Mouse (Mus musculus) lung, postnatal 0 days (tissue): ENCODE data around the gene Galp. TPM values are rescaled to one million over a fixed set of nuclear protein-coding genes. Genes with fewer than 3 reads are reported as not detected.
"Not testable (repeated sequence)": the region's sequence is repeated elsewhere in the genome, so short reads cannot be mapped to it uniquely, and the experiment has no call there.

Experiments used
- ATAC-seq: fragments of 200-750 bp; cut with Nextera tagmentation; 2 replicates; pipeline ENCODE4 v1.8.0; 2017; ENCODE audit warnings: moderate library complexity
- DNase-seq: peaks from one replicate; pipeline ENCODE4 v3.0.0-alpha.2; 2016; ENCODE audit warnings: low spot score
- H3K27ac ChIP-seq: fragments of 300-500 bp; sonication (generic); 2 replicates; pipeline ENCODE4 v1.5.1; 2014; ENCODE audit warnings: antibody characterized with exemption, mild to moderate bottlenecking, low read length, mixed read lengths
- H3K27me3 ChIP-seq: fragments of 300-500 bp; sonication (generic); replicated peaks from 2 replicates; pipeline ENCODE4 v1.6.1; 2014; ENCODE audit warnings: low read length, mixed read lengths; ENCODE audit not compliant: insufficient read depth
- H3K36me3 ChIP-seq: fragments of 300-500 bp; sonication (generic); 2 replicates; pipeline ENCODE4 v1.6.1; 2014; ENCODE audit warnings: low read length, mixed read lengths; ENCODE audit not compliant: insufficient read depth
- H3K4me1 ChIP-seq: fragments of 300-500 bp; sonication (generic); 2 replicates; pipeline ENCODE4 v1.6.1; 2014; ENCODE audit warnings: antibody characterized with exemption, low read depth, low read length, mixed read lengths; ENCODE audit not compliant: insufficient read depth
- H3K4me2 ChIP-seq: fragments of 300-500 bp; sonication (generic); replicated peaks from 2 replicates; pipeline ENCODE4 v1.6.1; 2014; ENCODE audit warnings: low read depth, mild to moderate bottlenecking, low read length, moderate library complexity, mixed read lengths
- H3K4me3 ChIP-seq: fragments of 300-500 bp; sonication (generic); 2 replicates; pipeline ENCODE4 v1.5.1; 2014; ENCODE audit warnings: low read depth, low read length
- H3K9ac ChIP-seq: fragments of 300-500 bp; sonication (generic); replicated peaks from 2 replicates; pipeline ENCODE4 v1.6.1; 2014; ENCODE audit warnings: low read depth, mild to moderate bottlenecking
- H3K9me3 ChIP-seq: fragments of 300-500 bp; sonication (generic); 2 replicates; pipeline ENCODE4 v1.6.1; 2016; ENCODE audit warnings: low read length, mixed read lengths
- CTCF ChIP-seq: IDR thresholded peaks from 2 replicates; pipeline ENCODE4 v1.5.1; 2016; ENCODE audit warnings: antibody characterized with exemption, mild to moderate bottlenecking
- EP300 ChIP-seq: IDR thresholded peaks from 2 replicates; pipeline ENCODE4 v1.6.1; 2016; ENCODE audit warnings: antibody characterized with exemption, mild to moderate bottlenecking, control low read depth
- WGBS: fragments of 180-500 bp; shearing (Covaris S2); extraction: QIAGEN DNeasy Blood & Tissue Kit; methylation state at CpG from one replicate; pipeline ENCODE4 v1.1.7; 2014; 5-methylcytosine and 5-hydroxymethylcytosine counted together
- polyA plus RNA-seq: library from polyadenylated mRNA; unstranded; fragments of >200 nt; fragmentation: Nextera tagmentation; extraction: Ambion mirVana; gene quantifications from 2 replicates; pipeline ENCODE4 v1.2.1, GENCODE M21; 2015

Gene Galp
- polyA plus RNA-seq, 1 experiment from 2014 or later, result not detected

GRCm38 (mm10) chr7:6258232-6259220 lies 61.6 kb downstream of the Galp start:
- no peak for TF ChIP-seq CTCF
- Histone ChIP-seq H3K27ac (no peak overlapping the region), H3K9me3 (no peaks in the 10 kb centered on the region), H3K4me3 (no peak overlapping the region), H3K27me3 (no peaks in the 10 kb centered on the region), H3K36me3 (no peaks in the 10 kb centered on the region), H3K4me1 (no peaks in the 10 kb centered on the region), H3K4me2 (no peak overlapping the region), H3K9ac (no peak overlapping the region)
- ATAC-seq (no peak), DNase-seq (no peak)
- WGBS, result 42% methylated on average over 16 of the region's 16 CpGs

GRCm38 (mm10) chr7:6260004-6260403 lies 63.1 kb downstream of the Galp start:
- H3K27ac ChIP-seq, H3K4me3 ChIP-seq, H3K4me1 ChIP-seq, H3K36me3 ChIP-seq, H3K9me3 ChIP-seq, H3K4me2 ChIP-seq, H3K27me3 ChIP-seq, H3K9ac ChIP-seq, DNase-seq, ATAC-seq: not testable (repeated sequence)
- 45% methylated on average over 2 of the region's 2 CpGs for WGBS

GRCm38 (mm10) chr7:6262120-6262519 lies 65.2 kb downstream of the Galp start:
- H3K4me3 ChIP-seq, result no peak overlapping the region
- no peaks in the 10 kb centered on the region for H3K27me3 ChIP-seq
- no peaks in the 10 kb centered on the region for H3K9me3 ChIP-seq
- H3K4me2 ChIP-seq, result no peak overlapping the region
- DNase-seq (no peak), ATAC-seq (no peak)
- no peak overlapping the region for H3K9ac ChIP-seq
- no peaks in the 10 kb centered on the region for H3K36me3 ChIP-seq
- no peaks in the 10 kb centered on the region for H3K4me1 ChIP-seq
- TF ChIP-seq CTCF (no peak), EP300 (no peak)
- 75% methylated on average over 3 of the region's 3 CpGs for WGBS
- H3K27ac ChIP-seq, result no peak overlapping the region

GRCm38 (mm10) chr7:6262984-6263383 lies 66.1 kb downstream of the Galp start:
- no peaks in the 10 kb centered on the region for H3K9me3 ChIP-seq
- H3K27ac ChIP-seq, result no peak overlapping the region
- DNase-seq (no peak), ATAC-seq (no peak)
- no peaks in the 10 kb centered on the region for H3K36me3 ChIP-seq
- H3K27me3 ChIP-seq, result no peaks in the 10 kb centered on the region
- no peak overlapping the region for H3K4me3 ChIP-seq
- 70% methylated on average over 4 of the region's 4 CpGs for WGBS
- no peak overlapping the region for H3K9ac ChIP-seq
- H3K4me2 ChIP-seq, result no peak overlapping the region
- TF ChIP-seq EP300 (no peak), CTCF (no peak)
- no peaks in the 10 kb centered on the region for H3K4me1 ChIP-seq

- Histone ChIP-seq H3K27me3 (no peaks in the 10 kb centered on the region), H3K4me1 (no peaks in the 10 kb centered on the region), H3K27ac (no peak overlapping the region), H3K4me3 (no peak overlapping the region), H3K36me3 (no peaks in the 10 kb centered on the region), H3K4me2 (no peak overlapping the region), H3K9ac (no peak overlapping the region), H3K9me3 (no peaks in the 10 kb centered on the region)
- DNase-seq (peak; percentile 16), ATAC-seq (no peak)
- WGBS, result 57% methylated on average over 8 of the region's 8 CpGs
- TF ChIP-seq CTCF, result peak; percentile 61
- no peak for TF ChIP-seq EP300
Observed at GRCm38 (mm10) chr7:6265695-6266094, 68.8 kb downstream of the Galp start.

Other genes starting within 250 kb of the Galp start
- not detected in 2 replicates for gene Vmn1r65, start 186.1 kb upstream of the Galp start, polyA plus RNA-seq
- not detected in 2 replicates for gene Nlrp4c, start 151.9 kb upstream of the Galp start, polyA plus RNA-seq
- gene Zfp787, start 41.1 kb upstream of the Galp start, polyA plus RNA-seq, result 29.5 and 47.4 TPM in 2 replicates
- gene Zfp444, start 24.9 kb upstream of the Galp start, polyA plus RNA-seq, result 41.1 and 42.9 TPM in 2 replicates
- gene Zscan5b, start 25.2 kb downstream of the Galp start, polyA plus RNA-seq, result not detected in 2 replicates
- not detected in 2 replicates for gene Epp13, start 55.6 kb downstream of the Galp start, polyA plus RNA-seq
- gene Zfp667, start 89.5 kb downstream of the Galp start, polyA plus RNA-seq, result 4.7 and 5.5 TPM in 2 replicates
- 2.8 and 4.0 TPM in 2 replicates for gene Zfp583, start 134.2 kb downstream of the Galp start, polyA plus RNA-seq
- gene Gm3854, start 146.7 kb downstream of the Galp start, polyA plus RNA-seq, result 0.18 and 0.21 TPM in 2 replicates
- gene Zfp78, start 166.2 kb downstream of the Galp start, polyA plus RNA-seq, result 1.6 and 2.5 TPM in 2 replicates
- 5.0 and 5.3 TPM in 2 replicates for gene Zfp28, start 186.2 kb downstream of the Galp start, polyA plus RNA-seq
- not detected in 2 replicates for gene Smim17, start 201.6 kb downstream of the Galp start, polyA plus RNA-seq
- not detected in 2 replicates for gene Gm20715, start 213.2 kb downstream of the Galp start, polyA plus RNA-seq
- not detected in 2 replicates for gene Olfr1344, start 241.6 kb downstream of the Galp start, polyA plus RNA-seq